Mouse (Mus musculus) small intestine, adult 2 months (tissue): ENCODE data around the gene A730049H05Rik.

Experiments
- CTCF ChIP-seq: fragments of 200-500 bp; IDR thresholded peaks from 2 replicates; pipeline ENCODE4 v1.5.1; 2012; ENCODE audit warnings: low read depth, mild to moderate bottlenecking, control low read depth, inconsistent platforms, low read length, moderate library complexity, mixed read lengths; ENCODE audit not compliant: insufficient replicate concordance, insufficient read length; ENCODE audit errors: extremely low read depth
- POLR2A ChIP-seq: fragments of 200-500 bp; IDR thresholded peaks from 2 replicates; pipeline ENCODE4 v1.6.1; 2012; ENCODE audit warnings: low read depth, mild to moderate bottlenecking, control low read depth, inconsistent platforms, low read length, moderate library complexity

- TF ChIP-seq CTCF (no peak), POLR2A (no peak)
Measured at GRCm38 (mm10) chr6:92827360-92827759, 11.1 kb downstream of the A730049H05Rik start.
